Mouse (Mus musculus): ENCODE results near the gene Nedd8.

The Nedd8 gene

DNA sequence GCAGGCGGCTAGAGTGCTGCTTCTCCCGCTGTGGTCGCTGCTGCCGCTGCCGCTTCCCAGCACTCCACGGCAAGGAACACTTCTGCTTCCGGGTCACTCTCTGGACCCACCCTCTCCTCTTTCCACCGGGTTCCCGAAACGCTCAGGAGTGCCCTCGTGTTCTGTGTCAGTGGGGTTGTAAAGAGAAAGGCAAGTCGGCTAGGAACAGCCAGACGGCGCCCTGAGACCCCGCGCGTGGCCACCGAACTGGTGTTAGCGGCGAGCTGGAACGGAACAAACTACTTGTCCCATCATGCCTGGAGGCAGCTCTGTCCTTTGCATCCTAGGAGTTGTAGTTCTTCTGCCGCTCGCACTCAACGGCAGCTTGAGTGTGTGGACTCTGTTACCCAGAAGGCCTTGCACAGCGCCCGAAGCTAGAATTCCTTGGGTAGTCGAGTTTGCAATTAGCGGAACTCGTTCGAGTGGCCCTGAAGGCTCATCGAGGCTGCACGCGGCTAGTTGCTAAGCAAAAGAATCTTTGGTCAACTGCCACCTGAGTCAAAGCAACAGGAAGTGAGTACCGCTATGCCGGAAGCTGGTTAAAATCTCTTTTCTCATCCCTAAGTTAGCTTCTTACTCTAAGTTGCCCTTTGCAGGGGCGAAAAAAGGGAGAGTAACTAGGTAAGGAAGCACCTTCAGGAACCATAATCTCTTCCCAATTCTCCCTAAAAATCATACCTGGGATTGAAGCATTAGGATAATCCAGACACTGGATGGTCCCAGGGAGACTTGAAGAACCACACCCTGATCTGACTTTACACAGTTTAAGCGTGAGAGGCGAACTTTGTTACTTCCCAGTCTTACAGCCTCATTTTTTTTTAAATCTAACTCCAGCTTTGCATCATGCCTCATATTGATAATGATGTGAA, at the start of gene Nedd8, which contains the start of gene Gmpr2:
Gene Nedd8 (minus strand): TSS at position 292 of the 908 bp plus-strand sequence.
Gene Gmpr2 (plus strand): TSS at position 109 of the 908 bp plus-strand sequence.
- DNase-seq (ENCODE audit: low read depth, low spot score): peak; percentile 100

GRCm38 (mm10) chr14:55721076-55721475, 49.2 kb upstream of the Nedd8 start:
- no peak for DNase-seq (ENCODE audit: low read depth, low spot score)

- no peak for DNase-seq (ENCODE audit: low read depth, low spot score)
These were observed 48.7 kb upstream of the Nedd8 start for GRCm38 (mm10) chr14:55720666-55721065.

DNA sequence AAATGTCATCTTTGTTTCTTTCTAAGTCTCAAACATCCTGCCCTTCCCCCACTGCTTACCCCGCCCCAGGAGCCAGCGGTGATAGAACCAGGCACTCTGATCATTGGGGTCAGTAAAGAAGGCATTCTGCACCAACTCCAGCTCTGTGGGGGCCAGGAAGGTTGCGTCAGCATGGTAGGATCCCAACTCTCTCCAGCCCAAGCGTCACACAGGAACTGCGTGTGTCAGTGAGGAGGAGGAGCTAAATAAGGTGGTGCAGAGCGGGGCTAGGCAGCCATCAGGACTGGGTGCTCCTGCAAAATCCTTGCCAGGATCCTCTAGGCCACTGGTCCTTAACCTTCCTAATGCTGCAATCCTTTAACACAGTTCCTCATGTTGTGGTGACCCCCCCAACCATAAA, 47.8 kb upstream of the Nedd8 start:
- peak; percentile 66 for DNase-seq (ENCODE audit: low read depth, low spot score)

- DNase-seq (ENCODE audit: low read depth, low spot score): no peak
These were observed 45.0 kb upstream of the Nedd8 start for GRCm38 (mm10) chr14:55716884-55717283.

DNA sequence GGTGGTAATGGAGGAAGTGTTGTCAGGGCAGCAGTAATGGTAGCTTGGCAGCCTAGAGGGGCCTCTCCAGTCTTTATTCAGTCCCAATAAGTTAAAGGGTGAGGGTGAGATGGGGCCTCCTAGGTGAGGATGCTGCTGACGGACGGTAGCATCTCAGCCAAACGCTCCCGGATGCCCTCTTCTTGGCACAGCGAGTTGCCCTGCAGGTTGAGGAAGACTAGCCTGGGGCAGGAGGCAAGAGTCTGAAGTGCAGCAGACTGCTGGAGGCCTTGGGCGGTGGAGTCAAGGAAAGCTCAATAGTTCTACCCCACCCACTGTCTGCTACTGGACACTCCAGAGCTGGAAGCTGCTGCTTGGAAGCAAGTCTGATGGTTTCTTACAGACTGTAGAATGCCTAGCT, 44.3 kb upstream of the Nedd8 start:
- no peak for DNase-seq (ENCODE audit: low read depth, low spot score)

DNA sequence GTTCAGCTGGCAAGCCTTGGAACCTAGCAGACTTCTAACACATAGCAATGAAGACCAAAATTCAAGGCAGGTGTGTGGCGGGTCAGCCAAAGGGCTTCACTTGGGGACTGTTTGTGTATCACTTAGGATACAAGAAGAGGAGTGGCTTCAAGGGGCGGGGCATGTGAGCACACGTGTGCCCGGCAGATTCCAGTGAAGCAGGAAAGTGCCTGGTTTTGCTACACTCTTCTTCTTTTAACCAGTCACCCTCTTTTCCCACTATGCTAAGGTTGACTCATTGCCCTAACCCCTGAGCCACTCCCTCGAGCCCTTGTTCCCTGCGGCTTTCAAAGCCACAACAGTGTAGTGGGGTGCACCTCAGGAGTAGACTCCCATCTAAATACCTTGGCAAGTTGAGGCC, 43.0 kb upstream of the Nedd8 start:
- DNase-seq (ENCODE audit: low read depth, low spot score): peak; percentile 70

DNA sequence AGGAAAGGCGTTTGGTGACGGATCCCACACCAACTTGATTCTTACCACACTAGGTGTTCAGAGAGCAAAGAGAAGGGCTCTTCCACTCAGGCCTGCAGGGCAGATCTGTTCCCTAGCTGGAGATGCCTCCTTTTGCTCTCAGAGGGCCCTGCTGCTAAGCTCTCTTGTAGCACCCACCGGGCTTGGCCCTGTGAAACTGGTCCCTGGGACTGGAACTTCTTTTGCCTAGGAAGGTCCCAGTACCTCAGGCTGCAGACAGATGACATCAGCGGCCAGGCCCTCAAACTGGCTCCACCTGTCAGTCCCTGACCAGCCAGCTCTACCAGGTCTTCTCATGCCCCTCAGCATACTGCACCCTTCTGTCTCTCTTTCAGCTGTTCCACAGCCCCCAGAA, 41.8 kb upstream of the Nedd8 start, which contains the start of gene Tgm1:
Gene Tgm1 (minus strand): TSS at position 198 of the 394 bp plus-strand sequence.
- DNase-seq (ENCODE audit: low read depth, low spot score): no peak

DNA sequence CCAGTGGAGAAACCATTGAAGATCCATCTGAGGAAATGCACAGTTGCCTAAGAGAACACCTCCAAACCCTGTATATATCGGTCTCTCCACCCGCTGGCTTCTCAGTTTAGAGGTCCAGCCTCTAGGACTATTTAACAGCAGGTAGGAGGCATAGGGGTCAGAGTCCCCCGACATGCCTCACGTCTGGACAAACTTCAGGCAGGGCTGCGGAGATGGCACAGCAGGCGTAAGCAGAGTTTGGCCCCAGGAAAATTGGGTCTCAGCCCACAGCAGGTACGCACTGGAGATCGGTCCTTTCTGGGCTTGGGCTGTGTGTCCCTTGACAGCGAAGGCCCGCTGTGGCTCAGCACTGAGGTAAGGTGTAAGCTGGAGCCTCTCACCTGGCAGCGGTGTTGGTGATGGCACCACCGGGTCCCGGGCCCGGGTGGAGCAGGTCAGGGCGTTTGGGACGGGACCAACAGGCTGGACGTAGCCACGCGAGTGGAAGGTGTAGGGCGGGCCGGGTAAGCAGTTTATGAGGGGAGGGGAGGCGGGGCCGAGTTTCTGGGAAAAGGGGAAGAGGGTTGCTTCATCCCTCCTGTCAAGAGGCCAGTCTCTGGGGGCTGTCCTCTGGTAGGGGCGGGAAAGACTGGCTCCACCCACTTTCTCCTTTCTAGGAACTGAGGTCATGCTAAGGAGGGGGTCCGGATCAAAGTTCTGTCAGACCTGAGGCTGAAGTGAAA, 41.2 kb upstream of the Nedd8 start:
- DNase-seq (ENCODE audit: low read depth, low spot score): peak; percentile 90

GRCm38 (mm10) chr14:55711786-55712185, 39.9 kb upstream of the Nedd8 start:
- DNase-seq (ENCODE audit: low read depth, low spot score): peak; percentile 84

DNA sequence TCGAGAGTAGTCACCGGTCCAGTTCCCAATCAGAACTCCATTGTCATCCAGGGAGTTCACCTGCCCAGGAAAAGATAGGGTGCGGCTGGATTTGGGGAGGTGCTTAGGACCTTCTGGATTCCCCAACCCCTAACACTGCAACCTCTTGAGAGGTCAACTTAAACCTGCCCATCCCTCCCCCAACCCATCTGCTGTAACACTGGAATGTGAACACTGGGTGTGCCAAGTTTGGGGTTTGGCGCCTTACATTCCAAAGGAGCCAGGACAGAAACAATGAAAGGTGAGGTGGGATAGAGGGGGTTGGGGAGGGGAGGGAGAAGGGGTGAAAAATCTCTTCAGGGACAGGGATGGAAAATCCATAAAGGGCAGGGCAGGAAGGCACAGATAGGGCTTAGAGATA, 37.6 kb upstream of the Nedd8 start:
- DNase-seq (ENCODE audit: low read depth, low spot score): peak; percentile 99

- no peak for DNase-seq (ENCODE audit: low read depth, low spot score)
These were observed 35.5 kb upstream of the Nedd8 start for GRCm38 (mm10) chr14:55707397-55707796.

DNA sequence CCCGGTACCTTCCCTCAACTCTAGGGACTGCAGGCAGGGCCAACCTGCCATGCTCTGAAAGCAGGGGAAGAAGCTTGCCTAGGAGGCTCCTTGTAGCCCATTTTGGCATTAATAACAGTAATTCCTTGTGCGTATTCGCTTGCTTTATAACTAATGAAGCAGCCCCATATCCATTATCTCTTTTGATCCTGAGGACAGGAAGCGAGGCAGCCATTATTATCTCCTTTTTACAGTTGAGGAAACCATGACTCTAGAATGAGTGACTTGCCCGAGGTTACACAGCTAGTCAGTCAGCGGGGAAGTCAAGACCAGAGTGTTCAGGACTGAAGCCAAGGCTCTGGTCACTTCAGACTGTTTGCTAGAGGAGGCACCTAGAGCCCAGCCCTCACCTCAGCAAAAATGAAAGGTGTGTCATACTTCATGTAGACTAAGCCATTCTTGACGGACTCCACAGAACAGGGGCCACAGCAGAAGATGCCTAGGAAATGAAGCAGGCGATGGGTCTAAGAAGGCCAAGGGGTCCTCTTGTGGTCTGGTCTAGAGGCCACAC, 34.2 kb upstream of the Nedd8 start:
- no peak for DNase-seq (ENCODE audit: low read depth, low spot score)

DNA sequence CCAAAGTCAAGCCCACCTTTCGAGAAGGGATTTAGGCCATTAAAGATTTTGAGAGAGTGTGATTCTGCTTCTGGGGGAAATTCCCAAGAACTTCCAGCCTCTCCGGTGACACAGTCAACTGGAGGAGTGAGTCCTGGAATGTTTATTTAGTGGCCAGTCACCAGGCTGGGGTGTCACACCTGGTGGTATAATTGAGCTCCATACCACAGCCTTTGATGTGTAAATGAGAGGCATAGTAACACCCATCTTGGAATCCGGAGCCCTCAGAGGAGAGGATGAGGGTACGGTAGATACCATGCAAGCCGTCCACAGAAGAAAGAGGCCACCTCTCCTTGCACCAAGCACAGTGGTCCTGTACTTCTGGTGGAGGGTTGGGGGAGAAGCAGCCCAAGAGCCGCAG, 30.8 kb upstream of the Nedd8 start:
- peak; percentile 50 for DNase-seq (ENCODE audit: low read depth, low spot score)

- DNase-seq (ENCODE audit: low read depth, low spot score): no peak
These were observed 29.2 kb upstream of the Nedd8 start for GRCm38 (mm10) chr14:55701131-55701530.

DNA sequence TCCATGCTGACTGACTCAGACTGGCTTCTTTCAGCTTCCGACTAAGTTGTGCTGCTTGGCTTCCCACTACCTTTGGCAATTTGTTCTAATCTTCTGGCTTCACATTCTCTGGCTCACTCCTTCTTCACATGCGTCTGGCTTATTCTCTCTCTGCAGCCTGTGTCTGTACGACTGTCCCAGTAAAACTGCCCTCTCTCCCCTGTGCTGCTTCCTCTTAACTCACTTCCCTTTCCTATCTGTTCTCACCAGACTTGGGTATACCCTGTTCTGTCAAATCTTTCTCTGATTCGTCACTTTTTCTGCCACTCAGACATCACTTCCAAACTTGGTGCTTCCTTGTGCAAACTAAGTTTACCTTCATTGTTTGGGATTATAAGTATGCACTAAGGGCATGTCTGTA, 25.3 kb upstream of the Nedd8 start:
- no peak for DNase-seq (ENCODE audit: low read depth, low spot score)

DNA sequence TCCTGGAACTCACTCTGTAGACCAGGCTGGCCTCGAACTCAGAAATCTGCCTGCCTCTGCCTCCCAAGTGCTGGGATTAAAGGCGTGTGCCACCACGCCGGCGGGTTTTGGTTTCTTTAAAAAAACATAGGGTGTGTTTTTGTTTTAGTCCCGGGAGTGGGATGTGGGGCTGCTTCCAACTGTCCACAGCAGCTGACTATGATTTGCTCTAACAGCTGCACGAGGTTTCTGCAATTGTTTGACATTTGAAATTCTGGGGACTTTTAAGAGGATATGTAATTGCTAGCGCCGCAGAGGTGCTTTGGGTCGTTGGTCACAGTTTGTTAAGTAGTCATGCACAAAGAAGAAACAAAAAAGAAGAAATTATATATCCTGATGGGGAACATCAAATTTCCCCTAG, 17.5 kb upstream of the Nedd8 start:
- no peak for DNase-seq (ENCODE audit: low read depth, low spot score)

DNA sequence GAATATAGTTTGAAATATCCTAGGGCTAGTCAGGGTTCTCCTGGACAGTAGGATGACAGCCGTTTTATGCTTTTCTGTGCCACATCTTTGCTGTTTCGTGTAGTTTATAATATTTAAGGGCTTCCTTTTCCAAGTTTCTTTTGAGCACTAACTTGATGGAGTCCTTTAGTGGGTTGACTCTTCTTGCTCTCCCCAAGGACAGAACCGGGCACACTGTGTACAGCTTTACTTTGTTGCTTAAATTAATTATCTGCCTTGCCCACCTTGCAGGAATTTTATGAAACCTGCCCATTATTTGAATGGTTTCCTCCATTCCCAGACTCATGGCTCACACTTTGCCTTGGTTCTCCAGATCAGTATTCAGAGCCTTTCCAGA, 10.2 kb upstream of the Nedd8 start:
- no peak for DNase-seq (ENCODE audit: low read depth, low spot score)

GRCm38 (mm10) chr14:55681160-55682117, 9.5 kb upstream of the Nedd8 start, which contains the start of gene Tinf2:
TSS of gene Tinf2 (minus strand) at chr14:55681820.
- peak; percentile 98 for DNase-seq (ENCODE audit: low read depth, low spot score)

DNA sequence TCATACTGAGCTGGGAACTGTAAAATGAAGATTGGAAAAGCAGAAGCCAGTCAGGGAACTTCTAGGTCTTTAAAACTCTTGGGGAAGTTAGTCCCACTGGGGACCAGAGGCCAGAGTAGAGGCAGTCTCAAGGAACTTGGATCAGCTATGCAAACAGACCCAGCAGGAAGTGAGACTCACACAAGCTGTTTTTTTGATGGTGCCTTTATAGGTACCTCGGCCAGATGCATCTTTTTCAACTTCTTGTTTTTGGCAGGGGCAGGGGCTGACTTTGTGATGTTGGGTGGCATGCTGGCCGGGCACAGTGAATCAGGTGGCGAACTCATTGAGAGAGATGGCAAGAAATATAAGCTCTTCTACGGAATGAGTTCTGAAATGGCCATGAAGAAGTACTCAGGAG, 5.7 kb upstream of the Nedd8 start:
- DNase-seq (ENCODE audit: low read depth, low spot score): no peak

DNA sequence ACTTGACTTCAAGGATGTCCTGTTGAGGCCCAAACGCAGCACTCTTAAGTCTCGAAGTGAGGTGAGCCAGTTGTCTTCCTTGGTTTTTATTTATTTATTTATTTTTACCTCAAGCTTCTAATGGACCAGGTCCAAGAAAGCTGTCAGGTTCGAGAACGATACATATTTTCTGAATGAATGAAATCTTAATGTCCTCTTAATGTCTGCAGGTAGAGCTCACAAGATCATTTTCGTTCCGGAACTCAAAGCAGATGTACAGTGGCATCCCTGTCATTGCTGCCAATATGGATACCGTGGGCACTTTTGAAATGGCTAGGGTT, 777 bp upstream of the Nedd8 start:
- DNase-seq (ENCODE audit: low read depth, low spot score): no peak
